Mouse (Mus musculus) frontal cortex, adult (tissue): ENCODE results near the gene Adarb1.
A peak's percentile ranks its signal among the peaks of the same experiment; 100 is the strongest.

ENCODE experiments used
- ATAC-seq: cut with Nextera tagmentation; 2 replicates; pipeline ENCODE4 v1.9.2; 2017; ENCODE audit warnings: mild to moderate bottlenecking, moderate library complexity, mixed read lengths; ENCODE audit not compliant: low TSS enrichment

Adarb1 gene

GRCm38 (mm10) chr10:77418138-77418537 lies at the start of gene Adarb1:
TSS of gene Adarb1 (minus strand) at chr10:77418270.
- peak; percentile 85 for ATAC-seq

GRCm38 (mm10) chr10:77467407-77467806 lies 49.3 kb upstream of the Adarb1 start:
- peak; percentile 29; the same call in 1 of the 2 replicates for ATAC-seq

- ATAC-seq: no peak
Measured at GRCm38 (mm10) chr10:77465902-77466301, 47.8 kb upstream of the Adarb1 start.

GRCm38 (mm10) chr10:77464181-77464936 lies 46.3 kb upstream of the Adarb1 start:
- ATAC-seq: no peak

- no peak for ATAC-seq
Measured at GRCm38 (mm10) chr10:77461161-77461560, 43.1 kb upstream of the Adarb1 start.

- ATAC-seq: no peak
Measured at GRCm38 (mm10) chr10:77457701-77458100, 39.6 kb upstream of the Adarb1 start.

GRCm38 (mm10) chr10:77456507-77456906 lies 38.4 kb upstream of the Adarb1 start:
- peak; percentile 44; the same call in 1 of the 2 replicates for ATAC-seq

GRCm38 (mm10) chr10:77455251-77456010 lies 37.4 kb upstream of the Adarb1 start:
- no peak for ATAC-seq

- no peak for ATAC-seq
Measured at GRCm38 (mm10) chr10:77454795-77455194, 36.7 kb upstream of the Adarb1 start.

- ATAC-seq: no peak
Measured at GRCm38 (mm10) chr10:77451822-77452221, 33.8 kb upstream of the Adarb1 start.

GRCm38 (mm10) chr10:77450159-77450464 lies 32.0 kb upstream of the Adarb1 start:
- peak; percentile 35 for ATAC-seq

GRCm38 (mm10) chr10:77449315-77450158 lies 31.5 kb upstream of the Adarb1 start:
- ATAC-seq: peak; percentile 66

GRCm38 (mm10) chr10:77448698-77449247 lies 30.7 kb upstream of the Adarb1 start:
- no peak for ATAC-seq

- peak; percentile 35 for ATAC-seq
Measured at GRCm38 (mm10) chr10:77448209-77448608, 30.1 kb upstream of the Adarb1 start.

- no peak for ATAC-seq
Measured at GRCm38 (mm10) chr10:77447755-77448154, 29.7 kb upstream of the Adarb1 start.

- ATAC-seq: no peak
Measured at GRCm38 (mm10) chr10:77442250-77442649, 24.2 kb upstream of the Adarb1 start.

- ATAC-seq: no peak
Measured at GRCm38 (mm10) chr10:77441812-77442211, 23.7 kb upstream of the Adarb1 start.

GRCm38 (mm10) chr10:77440841-77441755 lies 23.0 kb upstream of the Adarb1 start:
- no peak for ATAC-seq

GRCm38 (mm10) chr10:77440286-77440685 lies 22.2 kb upstream of the Adarb1 start:
- no peak for ATAC-seq

GRCm38 (mm10) chr10:77439026-77439425 lies 21.0 kb upstream of the Adarb1 start:
- ATAC-seq: no peak

GRCm38 (mm10) chr10:77438021-77438420 lies 20.0 kb upstream of the Adarb1 start:
- no peak for ATAC-seq
